Mouse (Mus musculus): ENCODE data around the gene Slc22a5.
"Not testable (repeated sequence)": the region's sequence is repeated elsewhere in the genome, so short reads cannot be mapped to it uniquely, and the experiment has no call there.

Slc22a5 gene

GRCm38 (mm10) chr11:53891505-53892451 is at the start of gene Slc22a5:
Gene Slc22a5 (minus strand): TSS chr11:53891660.
- peak; percentile 97 for DNase-seq (ENCODE audit: low read depth, low spot score)

- DNase-seq (ENCODE audit: low read depth, low spot score), result not testable (repeated sequence)
Measured at GRCm38 (mm10) chr11:53931944-53932318, 40.5 kb upstream of the Slc22a5 start.

- DNase-seq (ENCODE audit: low read depth, low spot score), result peak; percentile 27
Measured at GRCm38 (mm10) chr11:53931091-53931943, 39.9 kb upstream of the Slc22a5 start.

- DNase-seq (ENCODE audit: low read depth, low spot score), result no peak
Measured at GRCm38 (mm10) chr11:53929741-53930140, 38.3 kb upstream of the Slc22a5 start.

- DNase-seq (ENCODE audit: low read depth, low spot score), result no peak
Measured at GRCm38 (mm10) chr11:53928585-53928984, 37.1 kb upstream of the Slc22a5 start.

- DNase-seq (ENCODE audit: low read depth, low spot score), result no peak
Measured at GRCm38 (mm10) chr11:53926303-53926702, 34.8 kb upstream of the Slc22a5 start.

GRCm38 (mm10) chr11:53918851-53919250 is 27.4 kb upstream of the Slc22a5 start:
- no peak for DNase-seq (ENCODE audit: low read depth, low spot score)

GRCm38 (mm10) chr11:53911011-53911410 is 19.6 kb upstream of the Slc22a5 start:
- no peak for DNase-seq (ENCODE audit: low read depth, low spot score)

GRCm38 (mm10) chr11:53908686-53909085 is 17.2 kb upstream of the Slc22a5 start:
- DNase-seq (ENCODE audit: low read depth, low spot score), result no peak

- no peak for DNase-seq (ENCODE audit: low read depth, low spot score)
Measured at GRCm38 (mm10) chr11:53904534-53904925, 13.1 kb upstream of the Slc22a5 start.

GRCm38 (mm10) chr11:53903781-53904533 is 12.5 kb upstream of the Slc22a5 start:
- DNase-seq (ENCODE audit: low read depth, low spot score), result no peak

- DNase-seq (ENCODE audit: low read depth, low spot score), result no peak
Measured at GRCm38 (mm10) chr11:53902741-53903140, 11.3 kb upstream of the Slc22a5 start.

- DNase-seq (ENCODE audit: low read depth, low spot score), result no peak
Measured at GRCm38 (mm10) chr11:53900991-53901390, 9.5 kb upstream of the Slc22a5 start.

GRCm38 (mm10) chr11:53899981-53900380 is 8.5 kb upstream of the Slc22a5 start:
- DNase-seq (ENCODE audit: low read depth, low spot score), result no peak

GRCm38 (mm10) chr11:53899004-53899403 is 7.5 kb upstream of the Slc22a5 start:
- DNase-seq (ENCODE audit: low read depth, low spot score), result no peak

GRCm38 (mm10) chr11:53896935-53897334 is 5.5 kb upstream of the Slc22a5 start:
- no peak for DNase-seq (ENCODE audit: low read depth, low spot score)

- DNase-seq (ENCODE audit: low read depth, low spot score), result no peak
Measured at GRCm38 (mm10) chr11:53893451-53893850, 2.0 kb upstream of the Slc22a5 start.

GRCm38 (mm10) chr11:53892716-53893416 is 1.4 kb upstream of the Slc22a5 start:
- DNase-seq (ENCODE audit: low read depth, low spot score), result no peak

- no peak for DNase-seq (ENCODE audit: low read depth, low spot score)
Measured at GRCm38 (mm10) chr11:53890906-53891504, 455 bp downstream of the Slc22a5 start.

GRCm38 (mm10) chr11:53890225-53890624 is 1.2 kb downstream of the Slc22a5 start:
- DNase-seq (ENCODE audit: low read depth, low spot score), result no peak

Data from telencephalon, adult 2 months (tissue).